Mouse (Mus musculus): ENCODE measurements at regions not wholly inside any gene's neighbourhood (a gene's known extent, or its start where the extent isn't known, plus 50 kb on each side); places are given as distances from the start of the nearest gene placed in this dataset.

DNA sequence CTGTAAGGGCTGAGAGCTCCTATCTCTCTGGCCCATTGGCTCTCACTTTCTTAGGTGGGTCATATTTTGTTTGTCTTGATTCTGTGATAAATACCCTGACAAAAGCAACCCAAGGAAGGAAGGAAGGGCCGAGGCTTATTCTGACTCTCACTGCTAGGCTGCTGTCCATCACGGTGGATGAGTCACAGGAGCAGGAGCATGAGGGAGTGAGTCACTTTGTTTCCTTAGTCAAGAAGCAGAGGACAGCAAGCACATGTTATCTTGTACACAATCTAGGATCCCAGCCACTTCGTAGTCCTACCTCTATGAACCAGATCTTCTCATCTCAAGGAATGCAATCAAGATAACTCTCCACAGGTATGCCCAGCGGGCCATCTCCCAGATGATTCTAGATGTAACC lies 69.9 kb downstream of the Atp6v1g3 start:
- no peaks in the 10 kb centered on the region for H3K27me3 ChIP-seq (ENCODE audit: low read depth, poor library complexity, severe bottlenecking)
- H3K36me3 ChIP-seq = no peaks in the 10 kb centered on the region
- H3K27ac ChIP-seq = peak overlapping the region; percentile 39; the same call in 1 of the 2 replicates
- WGBS = 81% methylated on average over 4 of the region's 4 CpGs
- H3K4me1 ChIP-seq = peaks cover 41% of the 10 kb centered on the region
- H3K9me3 ChIP-seq (replicated peaks) = no peaks in the 10 kb centered on the region
- no peak overlapping the region for H3K4me3 ChIP-seq
- DNase-seq (ENCODE audit: low spot score) = no peak

DNA sequence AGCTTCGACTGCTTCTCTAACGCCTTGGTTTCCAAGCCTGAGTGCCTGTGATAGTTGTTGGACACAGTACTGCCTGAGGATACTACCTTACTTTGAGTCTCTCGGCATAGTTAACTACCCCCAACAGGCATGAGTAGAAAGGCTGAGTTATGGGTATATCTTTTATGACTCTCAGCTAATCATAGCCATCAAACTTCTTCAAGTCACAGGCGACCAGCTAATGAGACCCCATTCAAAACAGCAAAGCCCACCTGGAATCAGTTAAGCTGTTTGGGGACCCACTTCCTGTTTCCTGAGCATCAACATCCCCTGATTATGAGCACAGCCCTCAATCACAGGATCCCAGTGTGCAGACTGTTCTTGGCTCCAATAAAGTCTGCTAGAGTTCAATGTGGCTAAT lies 71.4 kb downstream of the Atp6v1g3 start:
- WGBS = 32% methylated on average over 4 of the region's 4 CpGs
- peak; percentile 76 for DNase-seq (ENCODE audit: low spot score)
- Histone ChIP-seq H3K4me1 (peaks cover 46% of the 10 kb centered on the region), H3K4me3 (no peak overlapping the region), H3K27me3 (ENCODE audit: low read depth, poor library complexity, severe bottlenecking) (no peaks in the 10 kb centered on the region), H3K36me3 (no peaks in the 10 kb centered on the region), H3K9me3 (replicated peaks) (no peaks in the 10 kb centered on the region), H3K27ac (peak overlapping the region; percentile 85)

DNA sequence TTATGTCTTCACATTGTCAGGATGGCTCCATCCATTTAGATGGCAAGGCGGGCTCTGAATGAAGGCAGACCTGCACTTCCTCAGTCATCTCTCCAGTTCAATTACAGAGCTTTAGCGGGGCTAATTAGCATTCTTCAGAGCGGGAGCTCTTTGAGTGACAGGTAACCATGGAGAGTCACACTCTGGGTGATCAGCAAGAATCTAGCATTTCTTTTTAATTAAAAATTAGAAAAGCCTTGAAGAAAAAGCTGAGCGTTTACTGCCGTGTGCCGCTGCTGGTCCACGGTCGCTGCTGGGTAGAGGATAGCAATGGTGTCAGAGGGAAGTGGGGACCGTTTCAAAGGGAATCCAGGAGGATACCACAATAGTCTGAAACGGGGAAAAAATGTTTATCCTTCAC lies 72.5 kb downstream of the Atp6v1g3 start:
- Histone ChIP-seq H3K4me1 (peaks cover 46% of the 10 kb centered on the region), H3K27me3 (ENCODE audit: low read depth, poor library complexity, severe bottlenecking) (no peaks in the 10 kb centered on the region), H3K9me3 (replicated peaks) (no peaks in the 10 kb centered on the region), H3K27ac (peak overlapping the region; percentile 85), H3K36me3 (no peaks in the 10 kb centered on the region), H3K4me3 (no peak overlapping the region)
- WGBS = 35% methylated on average over 10 of the region's 10 CpGs
- no peak for DNase-seq (ENCODE audit: low spot score)

DNA sequence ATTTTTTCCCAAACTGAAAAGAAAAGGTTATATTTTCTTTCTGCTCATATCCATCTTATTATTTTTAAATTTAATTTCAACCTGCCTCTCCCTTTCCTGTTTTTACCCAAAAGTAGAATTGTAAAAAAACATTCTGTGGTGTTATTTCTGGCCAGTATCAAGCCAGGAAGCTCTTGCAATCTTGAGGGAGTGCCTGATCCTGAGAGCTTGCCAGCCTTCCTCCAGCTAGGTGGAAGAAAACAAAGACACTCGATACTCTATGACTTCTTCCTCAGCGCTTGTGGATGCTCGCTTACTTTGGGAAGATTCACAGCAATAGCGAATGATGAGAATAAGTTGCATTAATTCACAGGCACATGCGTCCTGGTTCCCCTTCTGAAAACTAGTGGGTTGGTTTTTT lies 73.4 kb downstream of the Atp6v1g3 start:
- peaks cover 46% of the 10 kb centered on the region for H3K4me1 ChIP-seq
- H3K27ac ChIP-seq = peak overlapping the region; percentile 85
- 80% methylated on average over 5 of the region's 5 CpGs for WGBS
- no peak for DNase-seq (ENCODE audit: low spot score)
- H3K4me3 ChIP-seq = no peak overlapping the region
- no peaks in the 10 kb centered on the region for H3K27me3 ChIP-seq (ENCODE audit: low read depth, poor library complexity, severe bottlenecking)
- no peaks in the 10 kb centered on the region for H3K36me3 ChIP-seq
- no peaks in the 10 kb centered on the region for H3K9me3 ChIP-seq (replicated peaks)

DNA sequence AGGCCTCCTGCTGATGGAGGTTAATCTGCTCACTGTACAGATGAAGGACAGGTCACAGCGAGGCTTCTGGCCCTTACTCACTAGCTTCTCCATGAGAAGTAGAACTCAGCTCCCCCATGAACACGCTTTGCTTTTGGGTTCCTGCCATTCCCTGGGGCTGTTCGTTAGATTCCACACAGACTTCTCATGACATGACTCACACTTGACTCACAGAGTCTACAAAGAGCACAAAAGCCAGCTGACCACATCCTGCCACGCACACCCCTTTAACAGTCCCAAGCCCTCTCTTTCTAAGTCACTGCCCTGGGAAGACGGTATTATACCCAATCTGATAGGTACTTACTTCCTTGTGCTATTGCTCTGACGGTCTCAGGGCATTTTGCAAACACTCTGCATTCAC lies 74.9 kb downstream of the Atp6v1g3 start:
- no peaks in the 10 kb centered on the region for H3K27me3 ChIP-seq (ENCODE audit: low read depth, poor library complexity, severe bottlenecking)
- peaks cover 46% of the 10 kb centered on the region for H3K4me1 ChIP-seq
- H3K4me3 ChIP-seq = no peak overlapping the region
- DNase-seq (ENCODE audit: low spot score) = no peak
- WGBS = 76% methylated on average over 6 of the region's 6 CpGs
- H3K27ac ChIP-seq = peak overlapping the region; percentile 76
- H3K36me3 ChIP-seq = no peaks in the 10 kb centered on the region
- H3K9me3 ChIP-seq (replicated peaks) = no peaks in the 10 kb centered on the region

DNA sequence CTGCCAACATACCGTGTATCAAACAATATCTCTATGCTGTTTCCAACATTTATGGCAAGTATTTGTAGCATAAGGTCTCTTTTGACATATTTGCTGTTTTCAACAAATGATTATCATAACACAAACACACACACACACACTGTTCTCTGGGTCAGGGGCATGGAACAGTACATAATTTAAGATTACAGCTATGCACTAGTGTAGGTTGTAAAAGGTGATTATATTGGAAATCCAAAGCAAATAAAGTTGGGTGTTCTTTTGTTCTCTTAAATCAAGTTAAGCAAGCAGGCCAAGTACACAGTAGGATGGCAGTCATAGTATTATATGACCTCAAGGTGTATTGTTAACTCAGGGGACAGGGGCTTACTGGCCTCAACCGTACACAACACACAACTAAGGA lies 75.6 kb downstream of the Atp6v1g3 start:
- no peaks in the 10 kb centered on the region for H3K9me3 ChIP-seq (replicated peaks)
- H3K27me3 ChIP-seq (ENCODE audit: low read depth, poor library complexity, severe bottlenecking) = no peaks in the 10 kb centered on the region
- WGBS = 88% methylated on average over 2 of the region's 2 CpGs
- peaks cover 41% of the 10 kb centered on the region for H3K4me1 ChIP-seq
- H3K4me3 ChIP-seq = no peak overlapping the region
- no peaks in the 10 kb centered on the region for H3K36me3 ChIP-seq
- no peak for DNase-seq (ENCODE audit: low spot score)
- no peak overlapping the region; the same call in 1 of the 2 replicates for H3K27ac ChIP-seq

DNA sequence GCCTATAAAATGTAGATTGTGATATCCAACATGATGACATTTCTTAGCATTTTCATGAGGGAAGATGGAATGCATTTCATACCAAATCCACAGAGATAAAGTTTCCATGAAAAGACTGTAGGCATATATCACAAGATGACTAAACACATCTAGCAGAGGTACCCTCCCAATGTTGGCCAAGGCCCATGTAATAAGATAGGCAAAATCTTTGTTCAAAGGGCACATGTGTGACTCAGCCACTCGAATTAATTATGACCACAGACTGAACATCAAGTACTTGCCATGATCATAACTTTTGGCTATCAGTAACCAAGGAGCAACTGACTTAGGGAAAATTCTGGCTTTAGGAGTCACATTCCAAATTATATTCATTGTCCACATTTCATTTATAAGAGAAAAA lies 82.9 kb downstream of the Atp6v1g3 start:
- H3K4me3 ChIP-seq = no peak overlapping the region
- WGBS = 78% methylated on average over 1 of the region's 1 CpGs
- no peak for DNase-seq (ENCODE audit: low spot score)
- H3K4me1 ChIP-seq = no peaks in the 10 kb centered on the region
- H3K27ac ChIP-seq = no peak overlapping the region
- H3K9me3 ChIP-seq (replicated peaks) = no peaks in the 10 kb centered on the region
- H3K27me3 ChIP-seq (ENCODE audit: low read depth, poor library complexity, severe bottlenecking) = no peaks in the 10 kb centered on the region
- no peaks in the 10 kb centered on the region for H3K36me3 ChIP-seq

DNA sequence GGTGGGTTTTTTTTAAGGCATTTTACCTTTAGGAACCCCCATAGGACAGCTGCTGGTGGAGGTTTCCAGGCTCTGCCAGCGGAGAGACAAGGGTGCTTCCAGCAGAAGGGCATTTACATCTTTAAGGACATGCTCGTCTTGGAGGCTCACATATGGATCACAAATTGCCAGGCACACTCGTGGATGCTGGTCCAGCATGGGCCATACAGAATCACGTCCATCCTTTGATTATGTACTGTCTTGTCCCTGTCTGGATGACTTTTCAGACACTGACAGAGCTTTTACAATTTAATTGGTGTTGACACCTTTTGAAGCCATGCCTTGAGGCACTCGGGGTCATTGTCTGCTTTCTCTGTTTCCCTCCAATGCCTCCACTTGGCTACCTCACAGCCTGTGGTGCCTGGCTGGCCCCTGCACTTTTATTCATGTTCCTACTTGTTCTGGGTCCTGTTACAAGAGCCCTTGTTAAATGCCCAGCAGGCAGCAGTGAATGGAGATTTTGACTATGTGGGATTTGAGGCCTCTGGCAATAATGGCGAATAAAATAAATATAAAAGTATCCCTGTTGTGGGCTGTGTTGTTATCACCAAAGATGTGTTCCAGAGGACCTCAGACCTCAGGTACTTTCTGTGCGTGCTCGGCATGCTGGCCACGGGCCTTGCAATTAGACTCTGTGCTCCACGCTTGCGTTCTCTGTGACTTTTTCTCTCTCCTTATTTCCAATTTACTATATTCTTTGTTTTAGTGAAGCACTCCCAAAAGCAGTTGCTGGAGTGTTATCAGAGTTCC lies 89.3 kb downstream of the Atp6v1g3 start:
- WGBS = 71% methylated on average over 11 of the region's 11 CpGs
- no peaks in the 10 kb centered on the region for H3K36me3 ChIP-seq

DNA sequence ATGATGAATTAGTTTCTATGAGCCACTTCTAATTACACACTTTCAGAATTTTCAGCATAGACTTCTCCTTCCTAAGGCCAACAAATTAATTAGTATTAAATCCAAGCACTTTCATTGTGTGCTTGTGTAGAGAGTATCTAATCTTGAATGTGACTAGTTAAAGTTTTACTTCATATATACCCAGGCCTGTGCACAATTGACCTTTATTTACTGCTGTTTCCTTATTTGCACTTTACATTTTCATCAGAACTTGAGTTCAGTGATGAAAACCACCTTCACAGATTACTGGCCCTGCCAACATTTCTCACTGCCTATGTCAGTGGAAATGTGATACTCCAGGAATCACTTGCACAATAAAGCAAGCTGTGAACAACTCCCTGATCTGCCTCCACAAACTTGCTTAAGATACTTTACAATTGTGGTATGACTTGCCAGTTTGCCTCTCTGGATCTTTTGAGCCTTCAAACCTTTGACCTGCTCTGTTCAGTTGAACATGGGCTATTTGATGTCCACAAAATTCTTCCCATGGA lies 96.5 kb downstream of the Atp6v1g3 start:
- Histone ChIP-seq H3K4me1 (no peaks in the 10 kb centered on the region), H3K27ac (no peak overlapping the region), H3K36me3 (no peaks in the 10 kb centered on the region), H3K27me3 (ENCODE audit: low read depth, poor library complexity, severe bottlenecking) (no peaks in the 10 kb centered on the region), H3K9me3 (replicated peaks) (no peaks in the 10 kb centered on the region), H3K4me3 (no peak overlapping the region)
- no peak for DNase-seq (ENCODE audit: low spot score)

More for the DNA sequence above, 89.3 kb downstream of the Atp6v1g3 start:
- no peak overlapping the region for H3K4me3 ChIP-seq
- no peaks in the 10 kb centered on the region for H3K27me3 ChIP-seq (ENCODE audit: low read depth, poor library complexity, severe bottlenecking)
- peaks cover 6% of the 10 kb centered on the region; the same call in 1 of the 2 replicates for H3K4me1 ChIP-seq
- H3K27ac ChIP-seq = no peak overlapping the region
- H3K9me3 ChIP-seq (replicated peaks) = no peaks in the 10 kb centered on the region
- DNase-seq (ENCODE audit: low spot score) = no peak

DNA sequence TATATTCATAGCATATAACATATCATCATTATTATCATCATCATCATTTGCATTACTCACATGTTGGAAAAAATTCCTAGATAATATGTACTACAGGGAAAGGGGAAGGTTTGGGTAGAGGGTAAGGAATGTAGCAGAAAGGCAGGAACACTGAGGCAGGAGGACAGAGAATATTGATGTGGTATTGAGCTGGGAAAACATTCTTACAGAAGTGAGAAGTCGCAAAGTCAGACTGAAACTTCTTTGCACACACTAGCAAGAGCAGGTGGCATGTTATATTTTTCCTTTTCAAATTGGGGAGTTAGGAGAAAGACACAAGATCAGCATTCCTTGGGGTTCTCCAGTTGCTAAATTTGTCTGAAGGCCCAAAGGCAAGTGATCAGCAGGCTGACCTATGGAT lies 97.9 kb downstream of the Atp6v1g3 start:
- no peaks in the 10 kb centered on the region for H3K9me3 ChIP-seq (replicated peaks)
- WGBS = 88% methylated on average over 1 of the region's 1 CpGs
- H3K27me3 ChIP-seq (ENCODE audit: low read depth, poor library complexity, severe bottlenecking) = no peaks in the 10 kb centered on the region
- H3K4me1 ChIP-seq = no peaks in the 10 kb centered on the region
- H3K36me3 ChIP-seq = no peaks in the 10 kb centered on the region
- H3K4me3 ChIP-seq = no peak overlapping the region
- no peak overlapping the region for H3K27ac ChIP-seq
- DNase-seq (ENCODE audit: low spot score) = no peak

DNA sequence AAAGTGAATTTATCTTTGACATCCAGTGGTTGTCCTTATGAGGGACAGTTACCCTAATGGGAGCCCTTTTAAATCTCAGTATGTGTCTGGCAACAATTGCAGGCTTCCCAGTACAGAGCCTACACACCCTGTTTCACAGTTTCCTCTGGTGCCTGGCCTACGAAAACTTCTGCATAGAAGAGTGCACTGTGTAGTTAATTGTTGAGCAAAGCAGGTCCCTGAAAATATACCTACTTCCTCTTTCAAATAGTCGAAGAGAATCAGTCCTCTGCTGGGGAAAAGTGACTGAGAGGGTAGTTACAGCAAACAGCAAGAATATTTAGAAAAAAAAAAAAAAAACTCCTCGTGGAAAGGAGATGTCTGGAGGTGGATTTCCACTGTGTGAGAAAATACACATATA lies 110.6 kb downstream of the Atp6v1g3 start:
- WGBS = 72% methylated on average over 3 of the region's 3 CpGs
- H3K36me3 ChIP-seq = no peaks in the 10 kb centered on the region
- H3K4me3 ChIP-seq = no peak overlapping the region
- no peaks in the 10 kb centered on the region for H3K9me3 ChIP-seq (replicated peaks)
- H3K27ac ChIP-seq = no peak overlapping the region
- no peak for DNase-seq (ENCODE audit: low spot score)
- H3K27me3 ChIP-seq (ENCODE audit: low read depth, poor library complexity, severe bottlenecking) = no peaks in the 10 kb centered on the region
- H3K4me1 ChIP-seq = peaks cover 28% of the 10 kb centered on the region

DNA sequence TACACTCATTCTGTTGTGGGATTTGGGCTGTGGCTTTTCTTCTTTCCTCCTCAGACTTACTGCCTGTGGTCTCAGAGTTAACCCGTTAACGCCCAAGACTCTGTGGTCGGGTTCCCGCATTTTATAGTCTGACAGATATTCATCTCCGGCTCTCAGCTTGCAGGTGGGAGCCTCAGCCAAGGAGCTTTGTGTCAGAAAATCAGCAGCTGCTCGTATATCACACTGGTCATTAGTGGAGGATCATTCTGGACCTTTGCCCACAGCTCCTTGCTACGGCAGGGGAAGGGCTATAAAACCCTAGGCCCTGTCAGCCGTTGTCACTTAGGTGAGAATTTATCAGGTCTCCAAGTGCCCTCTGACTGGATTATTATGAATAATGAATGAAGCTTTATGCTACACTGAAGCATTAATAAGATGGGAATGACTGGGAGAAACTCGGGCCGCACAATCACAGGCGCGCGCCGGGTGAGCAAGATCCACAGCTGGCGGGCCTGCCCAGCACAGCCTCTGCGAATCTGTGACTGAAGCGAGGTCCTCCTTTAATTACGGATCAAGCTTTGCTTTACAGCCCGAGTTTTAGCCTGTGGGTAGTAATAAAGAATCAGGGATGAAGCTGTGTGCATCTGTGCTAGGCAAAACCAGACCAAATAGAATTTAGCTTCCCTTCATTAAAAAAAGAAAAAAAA lies 111.8 kb downstream of the Atp6v1g3 start:
- 10% methylated on average over 19 of the region's 19 CpGs for WGBS
- Histone ChIP-seq H3K27ac (peak overlapping the region; percentile 75), H3K4me1 (peaks cover 28% of the 10 kb centered on the region), H3K9me3 (replicated peaks) (no peaks in the 10 kb centered on the region), H3K27me3 (ENCODE audit: low read depth, poor library complexity, severe bottlenecking) (no peaks in the 10 kb centered on the region), H3K36me3 (no peaks in the 10 kb centered on the region), H3K4me3 (peak overlapping the region; percentile 39)
- DNase-seq (ENCODE audit: low spot score) = peak; percentile 85

DNA sequence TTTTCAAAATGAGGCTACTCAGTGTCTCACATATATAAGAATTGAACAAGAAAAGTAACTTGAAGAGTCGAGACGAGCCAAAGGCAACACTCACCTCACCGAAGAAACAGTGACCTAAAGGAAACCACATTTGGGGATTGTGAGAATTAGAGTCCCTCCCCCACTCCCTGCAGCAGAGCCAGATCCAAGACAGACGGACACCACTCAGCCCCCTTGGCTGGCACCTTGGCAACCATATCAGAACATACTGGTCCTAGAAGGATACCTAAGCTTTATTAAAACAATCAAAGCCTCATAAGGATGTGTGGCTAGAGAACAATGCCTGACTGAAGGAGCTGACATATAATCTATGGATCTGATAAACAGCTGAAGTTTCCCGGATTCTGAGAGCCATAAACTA lies 112.5 kb downstream of the Atp6v1g3 start:
- Histone ChIP-seq H3K27me3 (ENCODE audit: low read depth, poor library complexity, severe bottlenecking) (no peaks in the 10 kb centered on the region), H3K4me3 (no peak overlapping the region), H3K27ac (peak overlapping the region; percentile 75), H3K4me1 (peaks cover 28% of the 10 kb centered on the region), H3K36me3 (no peaks in the 10 kb centered on the region), H3K9me3 (replicated peaks) (no peaks in the 10 kb centered on the region)
- no peak for DNase-seq (ENCODE audit: low spot score)
- 34% methylated on average over 5 of the region's 5 CpGs for WGBS

All from limb, embryonic 10.5 days (tissue).